Mouse (Mus musculus) cortical plate, adult 2 months (tissue): ENCODE data around the gene Rab37.

Experiments used
- CTCF ChIP-seq: fragments of 200-500 bp; IDR thresholded peaks from 2 replicates; pipeline ENCODE4 v1.5.1; 2011; ENCODE audit warnings: mild to moderate bottlenecking, control low read depth, low read length; ENCODE audit not compliant: insufficient read depth; ENCODE audit errors: extremely low read depth
- POLR2A ChIP-seq: fragments of 200-500 bp; IDR thresholded peaks from 2 replicates; pipeline ENCODE4 v1.6.1; 2011; ENCODE audit warnings: mild to moderate bottlenecking, low read length, control low read depth; ENCODE audit not compliant: insufficient read depth; ENCODE audit errors: extremely low read depth

DNA sequence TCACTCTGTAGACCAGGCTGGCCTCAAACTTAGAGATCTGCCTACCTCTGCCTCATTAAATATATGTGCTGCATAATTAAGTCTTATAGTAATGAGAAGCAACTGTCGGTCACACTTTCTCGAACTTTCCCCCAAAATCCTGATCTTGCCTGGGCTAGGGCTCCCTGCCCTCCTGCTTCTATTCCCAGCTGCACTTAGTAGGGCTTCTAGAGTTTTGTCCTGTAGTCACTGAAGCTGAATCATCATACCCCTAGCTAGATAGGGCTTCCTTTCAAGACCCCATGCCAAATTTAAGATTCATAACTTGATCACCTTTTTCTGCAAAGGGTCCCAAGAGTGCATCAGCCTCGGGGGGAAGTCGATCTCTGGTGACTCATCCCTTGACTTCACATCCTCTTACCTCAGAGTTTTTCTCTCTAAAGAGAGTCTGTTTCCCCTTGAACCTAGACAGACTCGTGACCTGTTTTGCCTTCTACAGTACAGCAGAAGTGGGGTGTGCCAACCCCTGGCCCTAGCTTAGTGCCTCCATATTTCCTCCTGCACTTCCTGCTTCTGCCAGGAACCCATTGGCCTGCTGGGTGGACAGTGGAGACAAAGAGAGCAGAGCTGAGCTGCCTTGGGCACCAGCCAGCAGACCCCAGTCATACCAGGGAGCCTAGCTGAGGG lies 47.5 kb downstream of the Rab37 start:
- TF ChIP-seq POLR2A, result no peak
- no peak for TF ChIP-seq CTCF
